Mouse (Mus musculus) cerebellum, adult 11-12 months (tissue): ENCODE results near the gene Mfsd10.
A peak's percentile ranks its signal among the peaks of the same experiment; 100 is the strongest.

Source experiments
- DNase-seq: peaks from one replicate; pipeline ENCODE4 v3.0.0; 2022

Gene Mfsd10

GRCm38 (mm10) chr5:34636481-34637287 lies at the start of gene Mfsd10:
Gene Mfsd10 (minus strand): TSS chr5:34637212.
- peak; percentile 81 for DNase-seq

- DNase-seq: no peak
These were observed 33.3 kb upstream of the Mfsd10 start for GRCm38 (mm10) chr5:34670280-34670679.

GRCm38 (mm10) chr5:34669493-34669892 lies 32.5 kb upstream of the Mfsd10 start:
- DNase-seq: no peak

- DNase-seq: no peak
These were observed 26.2 kb upstream of the Mfsd10 start for GRCm38 (mm10) chr5:34663231-34663630.

- no peak for DNase-seq
These were observed 24.9 kb upstream of the Mfsd10 start for GRCm38 (mm10) chr5:34661909-34662308.

GRCm38 (mm10) chr5:34660591-34661130 lies 23.6 kb upstream of the Mfsd10 start:
- no peak for DNase-seq

GRCm38 (mm10) chr5:34659686-34660590 lies 22.9 kb upstream of the Mfsd10 start, which contains the start of the genes Nop14 and Grk4:
Gene Nop14 (minus strand): TSS chr5:34660148.
Gene Grk4 (plus strand): TSS chr5:34660379.
- peak; percentile 99 for DNase-seq

GRCm38 (mm10) chr5:34657556-34657955 lies 20.5 kb upstream of the Mfsd10 start:
- DNase-seq: no peak

GRCm38 (mm10) chr5:34654881-34655280 lies 17.9 kb upstream of the Mfsd10 start:
- DNase-seq: no peak

- DNase-seq: no peak
These were observed 15.9 kb upstream of the Mfsd10 start for GRCm38 (mm10) chr5:34652961-34653360.

GRCm38 (mm10) chr5:34647581-34647980 lies 10.6 kb upstream of the Mfsd10 start:
- DNase-seq: no peak

- DNase-seq: no peak
These were observed 5.9 kb upstream of the Mfsd10 start for GRCm38 (mm10) chr5:34642932-34643331.

GRCm38 (mm10) chr5:34641991-34642390 lies 5.0 kb upstream of the Mfsd10 start:
- no peak for DNase-seq

- DNase-seq: no peak
These were observed 662 bp upstream of the Mfsd10 start for GRCm38 (mm10) chr5:34637591-34638156.

- peak; percentile 58 for DNase-seq
These were observed 1.3 kb downstream of the Mfsd10 start for GRCm38 (mm10) chr5:34635665-34636192.

- DNase-seq: no peak
These were observed 2.1 kb downstream of the Mfsd10 start for GRCm38 (mm10) chr5:34634746-34635400.

GRCm38 (mm10) chr5:34633641-34634040 lies 3.4 kb downstream of the Mfsd10 start:
- no peak for DNase-seq

- no peak for DNase-seq
These were observed 4.0 kb downstream of the Mfsd10 start for GRCm38 (mm10) chr5:34632996-34633395.

GRCm38 (mm10) chr5:34609966-34610365 lies 27.0 kb downstream of the Mfsd10 start:
- DNase-seq: no peak

- DNase-seq: peak; percentile 51
These were observed 28.8 kb downstream of the Mfsd10 start for GRCm38 (mm10) chr5:34608226-34608625.

- peak; percentile 64 for DNase-seq
These were observed 29.7 kb downstream of the Mfsd10 start for GRCm38 (mm10) chr5:34607100-34607880.
